Mouse (Mus musculus) C2C12 (cell line): ENCODE measurements around the gene Rnf149.

ENCODE experiments used
- CTCF ChIP-seq: IDR thresholded peaks from one replicate; pipeline ENCODE4 v1.5.1; 2011; ENCODE audit not compliant: control insufficient read depth, insufficient read depth, insufficient read length
- MAX ChIP-seq: IDR thresholded peaks from one replicate; pipeline ENCODE4 v1.6.1; 2011; ENCODE audit warnings: mild to moderate bottlenecking, control low read depth
- MYOG ChIP-seq: IDR thresholded peaks from one replicate; pipeline ENCODE4 v1.6.1; 2011; ENCODE audit not compliant: control insufficient read depth, insufficient read length; ENCODE audit errors: extremely low read depth
- USF1 ChIP-seq: IDR thresholded peaks from one replicate; pipeline ENCODE4 v1.6.1; 2011; ENCODE audit warnings: low read depth, mild to moderate bottlenecking, control low read depth, moderate library complexity

- TF ChIP-seq CTCF, result no peak
- no peak for TF ChIP-seq USF1
- no peak for TF ChIP-seq MYOG
- no peak for TF ChIP-seq MAX
These were observed 41.3 kb upstream of the Rnf149 start for GRCm38 (mm10) chr1:39618524-39618923.
